Mouse (Mus musculus) liver, embryonic 16.5 days (tissue): ENCODE data around the gene Olfr1314. TPM values are rescaled to one million over a fixed set of nuclear protein-coding genes. Genes with fewer than 3 reads are reported as not detected.

Experiments
- ATAC-seq: fragments of 200-750 bp; cut with Nextera tagmentation; 2 replicates; pipeline ENCODE4 v1.8.0; 2017; ENCODE audit warnings: low read depth, mild to moderate bottlenecking, moderate number of reproducible peaks, moderate library complexity
- H3K27ac ChIP-seq: fragments of 300-500 bp; sonication (generic); 2 replicates; pipeline ENCODE4 v1.5.1; 2014; ENCODE audit warnings: mild to moderate bottlenecking, low read length
- H3K27me3 ChIP-seq: fragments of 300-500 bp; sonication (generic); 2 replicates; pipeline ENCODE4 v1.6.1; 2014; ENCODE audit warnings: low read depth, low read length, mixed read lengths; ENCODE audit not compliant: control insufficient read depth, insufficient read depth
- H3K36me3 ChIP-seq: fragments of 300-500 bp; sonication (generic); 2 replicates; pipeline ENCODE4 v1.6.1; 2014; ENCODE audit warnings: mild to moderate bottlenecking; ENCODE audit not compliant: control insufficient read depth, insufficient read depth
- H3K4me1 ChIP-seq: fragments of 300-500 bp; sonication (generic); 2 replicates; pipeline ENCODE4 v1.6.1; 2014; ENCODE audit warnings: low read depth, low read length, mixed read lengths; ENCODE audit not compliant: control insufficient read depth
- H3K4me2 ChIP-seq: fragments of 300-500 bp; sonication (generic); 2 replicates; pipeline ENCODE4 v1.6.1; 2014; ENCODE audit warnings: low read depth, low read length, mixed read lengths
- H3K4me3 ChIP-seq: fragments of 300-500 bp; sonication (generic); 2 replicates; pipeline ENCODE4 v1.5.1; 2014; ENCODE audit warnings: low read depth, mild to moderate bottlenecking, low read length
- H3K9ac ChIP-seq: fragments of 300-500 bp; sonication (generic); 2 replicates; pipeline ENCODE4 v1.6.1; 2014; ENCODE audit warnings: low read depth, low read length
- H3K9me3 ChIP-seq: fragments of 300-500 bp; sonication (generic); replicated peaks from 2 replicates; pipeline ENCODE4 v1.6.1; 2016; ENCODE audit warnings: low read length; ENCODE audit not compliant: control insufficient read depth
- WGBS: fragments of 180-500 bp; shearing (Covaris S2); extraction: QIAGEN DNeasy Blood & Tissue Kit; methylation state at CpG from one replicate; pipeline ENCODE4 v1.1.7; 2014; ENCODE audit not compliant: insufficient replicate concordance; 5-methylcytosine and 5-hydroxymethylcytosine counted together
- polyA plus RNA-seq: library from polyadenylated mRNA; unstranded; fragments of >200 nt; fragmentation: Nextera tagmentation; extraction: Ambion mirVana; gene quantifications from 2 replicates; pipeline ENCODE4 v1.2.1, GENCODE M21; 2015

Gene Olfr1314
- not detected in 2 replicates for polyA plus RNA-seq

- H3K4me2 ChIP-seq, result no peak within 1 kb of the TSS
- no peaks in the 10 kb centered on the region for H3K36me3 ChIP-seq
- no peak within 1 kb of the TSS for H3K27ac ChIP-seq
- no peak within 1 kb of the TSS for H3K9ac ChIP-seq
- H3K4me1 ChIP-seq, result no peaks in the 10 kb centered on the region
- no peaks in the 10 kb centered on the region for H3K27me3 ChIP-seq
- no peak within 1 kb of the TSS for H3K4me3 ChIP-seq
- no peak for ATAC-seq
- H3K9me3 ChIP-seq, result no peaks in the 10 kb centered on the region
Measured at GRCm38 (mm10) chr2:112096681-112097080, at the start of gene Olfr1314. Gene Olfr1314, minus strand, starts transcription at chr2:112096781.

DNA sequence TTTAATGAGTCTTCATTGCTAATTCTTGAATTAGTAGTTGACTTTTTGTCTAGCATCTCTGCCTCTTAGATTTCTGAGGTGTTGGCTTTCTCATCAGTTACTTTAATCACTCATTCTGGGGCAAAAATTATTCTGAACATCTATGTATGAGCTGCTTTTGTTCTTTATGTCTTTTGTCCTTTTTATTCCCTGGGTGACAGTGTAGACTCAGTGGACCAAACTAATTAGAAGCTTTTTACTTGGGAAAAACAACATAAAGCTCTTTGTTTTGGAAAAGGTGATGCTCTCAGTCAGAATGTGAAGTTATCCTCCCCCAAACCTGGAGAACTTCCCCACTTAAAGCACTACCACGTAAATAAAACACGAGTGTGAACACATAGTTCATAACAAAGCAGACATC lies 43.4 kb upstream of the Olfr1314 start, which contains the start of gene Olfr1317:
Olfr1317 (plus strand) TSS at position 301 of the 400 bp plus-strand sequence.
- H3K27ac ChIP-seq, result no peak within 1 kb of the TSS
- H3K27me3 ChIP-seq, result no peaks in the 10 kb centered on the region
- H3K9ac ChIP-seq, result no peak within 1 kb of the TSS
- no peak for ATAC-seq
- no peaks in the 10 kb centered on the region for H3K4me1 ChIP-seq
- H3K36me3 ChIP-seq, result no peaks in the 10 kb centered on the region
- WGBS, result 46% methylated on average over 2 of the region's 2 CpGs
- H3K9me3 ChIP-seq, result no peaks in the 10 kb centered on the region
- H3K4me3 ChIP-seq, result no peak within 1 kb of the TSS
- H3K4me2 ChIP-seq, result no peak within 1 kb of the TSS

DNA sequence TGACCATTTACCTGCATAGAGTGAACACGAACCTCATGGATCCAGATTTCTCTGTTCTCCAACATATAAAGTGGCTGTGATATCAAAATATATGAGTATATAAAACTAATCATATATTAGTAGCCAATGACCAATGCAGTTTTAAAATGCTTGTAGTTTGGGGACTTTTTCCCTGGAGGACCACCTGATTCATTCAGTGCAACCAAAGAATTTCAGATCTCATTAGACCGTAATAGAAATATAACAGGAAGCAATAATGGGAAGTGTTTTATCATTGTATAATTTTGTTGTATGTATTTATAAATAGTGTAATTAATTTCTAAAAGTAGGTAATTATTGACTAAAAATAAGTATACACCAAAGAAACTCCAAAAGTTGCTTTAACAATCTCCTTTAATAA lies 38.3 kb upstream of the Olfr1314 start, which contains the start of gene Olfr1316:
Olfr1316 (minus strand) TSS at position 101 of the 400 bp plus-strand sequence.
- WGBS, result 72% methylated on average over 2 of the region's 2 CpGs
- H3K36me3 ChIP-seq, result no peaks in the 10 kb centered on the region
- no peaks in the 10 kb centered on the region for H3K9me3 ChIP-seq
- no peak within 1 kb of the TSS for H3K4me3 ChIP-seq
- no peak for ATAC-seq
- no peaks in the 10 kb centered on the region for H3K4me1 ChIP-seq
- no peak within 1 kb of the TSS for H3K9ac ChIP-seq
- H3K4me2 ChIP-seq, result no peak within 1 kb of the TSS
- H3K27me3 ChIP-seq, result no peaks in the 10 kb centered on the region
- H3K27ac ChIP-seq, result no peak within 1 kb of the TSS

GRCm38 (mm10) chr2:112115340-112115739 lies 18.8 kb upstream of the Olfr1314 start, which contains the start of gene Olfr1315-ps1:
Gene Olfr1315-ps1, minus strand, starts transcription at chr2:112115440.
- ATAC-seq, result no peak
- H3K27me3 ChIP-seq, result no peaks in the 10 kb centered on the region
- no peak within 1 kb of the TSS for H3K9ac ChIP-seq
- no peak within 1 kb of the TSS for H3K4me3 ChIP-seq
- no peaks in the 10 kb centered on the region for H3K36me3 ChIP-seq
- no peak within 1 kb of the TSS for H3K4me2 ChIP-seq
- H3K27ac ChIP-seq, result no peak within 1 kb of the TSS
- no peaks in the 10 kb centered on the region for H3K4me1 ChIP-seq
- 47% methylated on average over 1 of the region's 1 CpGs for WGBS
- no peaks in the 10 kb centered on the region for H3K9me3 ChIP-seq

GRCm38 (mm10) chr2:112077743-112078142 lies 18.8 kb downstream of the Olfr1314 start, which contains the start of gene Olfr1313:
Gene Olfr1313, minus strand, starts transcription at chr2:112077843.
- no peaks in the 10 kb centered on the region for H3K9me3 ChIP-seq
- H3K9ac ChIP-seq, result no peak within 1 kb of the TSS
- no peaks in the 10 kb centered on the region for H3K36me3 ChIP-seq
- no peak within 1 kb of the TSS for H3K4me2 ChIP-seq
- no peak for ATAC-seq
- no peaks in the 10 kb centered on the region for H3K4me1 ChIP-seq
- no peak within 1 kb of the TSS for H3K4me3 ChIP-seq
- no peak within 1 kb of the TSS for H3K27ac ChIP-seq
- no peaks in the 10 kb centered on the region for H3K27me3 ChIP-seq

DNA sequence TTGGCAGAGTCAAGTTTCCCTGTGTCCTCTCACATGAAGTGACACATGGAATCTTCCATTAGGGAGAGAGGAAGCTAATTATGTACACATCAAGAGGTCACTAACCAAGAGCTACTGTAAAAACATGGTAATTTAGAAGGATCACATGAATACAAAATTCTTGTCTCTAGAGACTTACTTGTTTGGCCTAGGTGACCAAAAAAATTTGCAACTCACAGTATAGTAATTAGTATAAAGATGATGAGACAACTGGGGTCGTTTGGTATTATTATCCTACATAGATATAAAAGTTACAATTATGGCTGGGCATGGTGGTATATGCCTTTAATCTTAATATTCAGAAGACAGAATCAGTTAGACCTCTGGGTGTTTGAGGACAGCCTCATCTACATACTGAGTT lies 46.4 kb downstream of the Olfr1314 start, which contains the start of gene Olfr1312:
Olfr1312 (minus strand) TSS at position 101 of the 400 bp plus-strand sequence.
- no peaks in the 10 kb centered on the region for H3K4me1 ChIP-seq
- no peaks in the 10 kb centered on the region for H3K36me3 ChIP-seq
- H3K9ac ChIP-seq, result no peak within 1 kb of the TSS
- no peak within 1 kb of the TSS for H3K27ac ChIP-seq
- H3K4me3 ChIP-seq, result no peak within 1 kb of the TSS
- WGBS, result 26% methylated on average over 1 of the region's 1 CpGs
- H3K27me3 ChIP-seq, result no peaks in the 10 kb centered on the region
- no peaks in the 10 kb centered on the region for H3K9me3 ChIP-seq
- ATAC-seq, result no peak
- H3K4me2 ChIP-seq, result no peak within 1 kb of the TSS

Other genes starting within 250 kb of the Olfr1314 start
- not detected in 2 replicates for gene Olfr1305, start 219.6 kb downstream of the Olfr1314 start, polyA plus RNA-seq
- gene Olfr1306, start 180.5 kb downstream of the Olfr1314 start, polyA plus RNA-seq, result not detected in 2 replicates
- not detected in 2 replicates for gene Olfr1307, start 147.3 kb downstream of the Olfr1314 start, polyA plus RNA-seq
- gene Olfr1308, start 131.8 kb downstream of the Olfr1314 start, polyA plus RNA-seq, result not detected in 2 replicates
- not detected in 2 replicates for gene Olfr1309, start 106.5 kb downstream of the Olfr1314 start, polyA plus RNA-seq
- not detected in 2 replicates for gene Olfr1310, start 84.1 kb downstream of the Olfr1314 start, polyA plus RNA-seq
- not detected in 2 replicates for gene Olfr1311, start 72.4 kb downstream of the Olfr1314 start, polyA plus RNA-seq
- gene Olfr1312, start 46.5 kb downstream of the Olfr1314 start, polyA plus RNA-seq, result not detected in 2 replicates
- not detected in 2 replicates for gene Olfr1313, start 18.9 kb downstream of the Olfr1314 start, polyA plus RNA-seq
- not detected in 2 replicates for gene Olfr1315-ps1, start 18.7 kb upstream of the Olfr1314 start, polyA plus RNA-seq
- gene Olfr1316, start 38.2 kb upstream of the Olfr1314 start, polyA plus RNA-seq, result not detected in 2 replicates
- not detected in 2 replicates for gene Olfr1317, start 43.5 kb upstream of the Olfr1314 start, polyA plus RNA-seq
- gene Olfr1318, start 57.4 kb upstream of the Olfr1314 start, polyA plus RNA-seq, result not detected in 2 replicates
- gene Lpcat4, start 142.7 kb upstream of the Olfr1314 start, polyA plus RNA-seq, result 1.5 and 2.2 TPM in 2 replicates
- gene Nutm1, start 162.5 kb upstream of the Olfr1314 start, polyA plus RNA-seq, result not detected in 2 replicates
- 102 and 116 TPM in 2 replicates for gene Nop10, start 165.1 kb upstream of the Olfr1314 start, polyA plus RNA-seq
- gene Slc12a6, start 169.0 kb upstream of the Olfr1314 start, polyA plus RNA-seq, result 4.4 and 5.3 TPM in 2 replicates
- gene Gm21985, start 169.5 kb upstream of the Olfr1314 start, polyA plus RNA-seq, result not detected in 2 replicates